Mouse (Mus musculus): ENCODE measurements around the gene Btbd3. TPM values are rescaled to one million over a fixed set of nuclear protein-coding genes. Genes with fewer than 3 reads are reported as not detected.

Gene Btbd3
- polyA plus RNA-seq, 3 experiments from 2014 or later, result not detected

DNA sequence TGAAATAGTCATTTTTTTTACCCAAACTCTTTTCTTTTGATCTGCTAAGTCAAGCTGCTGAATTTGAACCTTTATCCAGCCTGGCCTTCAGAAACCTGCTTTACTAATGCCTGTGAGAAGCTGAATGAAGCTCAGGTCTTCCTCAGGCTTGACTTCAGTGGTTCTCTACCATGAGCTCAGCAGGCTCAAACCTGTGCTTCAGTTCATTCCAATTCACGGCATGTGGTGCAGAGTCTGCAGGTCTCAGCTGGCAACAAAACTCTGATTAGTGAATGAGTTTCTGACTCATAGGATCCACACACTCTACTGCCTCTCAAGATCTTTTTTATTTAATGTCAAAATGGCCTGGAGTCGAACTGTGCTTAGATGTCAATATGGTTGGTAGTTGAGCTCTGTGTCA, 292.6 kb downstream of the Btbd3 start:
- ATAC-seq, result no peak

GRCm38 (mm10) chr2:138551516-138551915, 295.2 kb downstream of the Btbd3 start:
- no peak for ATAC-seq

- no peak for ATAC-seq
These were observed 298.9 kb downstream of the Btbd3 start for GRCm38 (mm10) chr2:138555106-138555862.

DNA sequence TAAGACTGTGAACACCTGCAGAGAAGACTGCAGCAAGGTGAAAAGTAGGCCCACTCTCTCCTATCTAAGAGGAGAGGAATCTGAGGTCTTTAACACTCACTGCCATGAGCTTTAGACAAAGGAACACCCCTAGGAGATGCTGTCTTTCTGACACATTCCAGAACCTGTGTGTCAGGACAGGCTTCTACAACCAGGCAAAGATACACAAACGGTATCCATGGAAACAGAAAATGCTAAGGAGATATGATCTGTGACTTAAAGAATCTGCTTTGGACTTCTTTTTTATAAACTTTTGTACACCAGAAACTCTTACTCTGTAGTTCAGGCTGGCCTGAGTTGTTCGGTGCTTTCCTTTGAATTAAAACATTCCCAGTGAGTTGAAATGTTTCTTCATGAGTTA, 329.6 kb downstream of the Btbd3 start:
- ATAC-seq, result no peak

- no peak for ATAC-seq
These were observed 331.0 kb downstream of the Btbd3 start for GRCm38 (mm10) chr2:138587335-138587734.

GRCm38 (mm10) chr2:138587795-138588545, 331.6 kb downstream of the Btbd3 start:
- ATAC-seq, result no peak

DNA sequence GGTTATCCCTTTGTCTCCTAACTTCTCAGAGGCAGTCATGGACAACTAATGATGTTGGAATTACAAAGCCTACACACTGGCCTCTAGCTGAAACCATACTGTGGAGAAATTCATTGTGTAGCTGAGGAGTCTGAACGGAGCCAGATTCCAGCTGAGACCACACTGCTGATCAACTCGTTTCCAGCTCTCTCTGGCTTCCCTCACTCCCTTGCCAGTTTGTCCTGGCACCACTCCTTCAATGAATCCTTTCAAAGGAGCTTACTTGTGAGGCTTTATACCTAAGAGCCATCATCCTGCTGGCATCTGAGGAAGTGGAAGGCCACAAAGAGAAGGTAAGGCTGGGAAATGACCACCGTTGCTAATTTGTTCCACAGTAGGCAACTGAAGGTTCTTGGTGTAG, 332.7 kb downstream of the Btbd3 start:
- ATAC-seq, result no peak

DNA sequence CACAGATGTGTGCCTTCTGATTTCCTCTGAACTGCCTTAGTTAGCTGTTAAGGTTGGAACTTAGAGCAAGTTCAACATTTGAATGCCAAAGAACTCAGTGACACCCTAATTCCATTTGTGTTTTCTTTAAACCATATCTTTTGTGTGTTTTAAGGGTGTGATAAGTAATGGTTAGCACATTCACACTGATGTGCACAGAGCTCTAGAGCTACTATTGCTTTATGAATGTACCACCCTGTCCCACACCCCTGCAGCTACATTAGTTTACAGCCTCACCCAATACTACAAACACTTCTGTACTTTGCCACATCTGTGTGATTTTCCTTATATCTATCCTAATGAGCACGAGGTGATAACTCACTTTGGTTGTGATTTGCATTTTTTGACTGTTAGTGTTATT, 333.9 kb downstream of the Btbd3 start:
- no peak for ATAC-seq

GRCm38 (mm10) chr2:138612361-138612760, 356.0 kb downstream of the Btbd3 start:
- no peak for ATAC-seq

DNA sequence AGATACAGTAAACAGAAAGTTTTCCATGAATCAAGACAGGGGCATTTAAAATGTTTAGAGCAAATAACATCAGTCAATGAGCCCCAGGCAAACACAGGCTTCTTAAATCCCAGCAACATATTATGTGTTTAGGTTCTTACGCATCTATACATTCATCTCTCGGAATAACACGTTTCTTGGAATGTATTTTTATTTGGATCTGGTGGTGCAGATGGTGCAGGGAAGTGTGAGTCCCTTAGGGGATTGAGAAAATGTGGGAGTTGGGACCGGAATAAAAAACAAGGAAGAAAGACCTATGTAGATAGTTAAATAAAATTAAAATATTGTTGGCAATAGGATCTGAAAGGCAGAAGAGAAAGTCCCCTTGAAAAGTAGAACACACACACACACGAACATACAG, 361.1 kb downstream of the Btbd3 start:
- ATAC-seq, result no peak
